Mouse (Mus musculus) layer of hippocampus, postnatal 25 days (tissue): ENCODE measurements around the gene Dvl2. TPM values are rescaled to one million over a fixed set of nuclear protein-coding genes. Genes with fewer than 3 reads are reported as not detected.

Experiments
- DNase-seq, 2 experiments: peaks; one replicate each; pipeline ENCODE4 v3.0.0; 2022; ENCODE audit warnings: mixed read lengths in 2 of 2, low spot score in 1 of 2; ENCODE audit errors: extremely low spot score in 1 of 2
- total RNA-seq, 2 experiments: library from RNA; stranded (reverse); gene quantifications; 2 replicates each; pipeline ENCODE4 v1.2.3; 2021

Dvl2 gene
- total RNA-seq, 2 experiments from 2014 or later: 31.2 to 37.8 TPM

DNA sequence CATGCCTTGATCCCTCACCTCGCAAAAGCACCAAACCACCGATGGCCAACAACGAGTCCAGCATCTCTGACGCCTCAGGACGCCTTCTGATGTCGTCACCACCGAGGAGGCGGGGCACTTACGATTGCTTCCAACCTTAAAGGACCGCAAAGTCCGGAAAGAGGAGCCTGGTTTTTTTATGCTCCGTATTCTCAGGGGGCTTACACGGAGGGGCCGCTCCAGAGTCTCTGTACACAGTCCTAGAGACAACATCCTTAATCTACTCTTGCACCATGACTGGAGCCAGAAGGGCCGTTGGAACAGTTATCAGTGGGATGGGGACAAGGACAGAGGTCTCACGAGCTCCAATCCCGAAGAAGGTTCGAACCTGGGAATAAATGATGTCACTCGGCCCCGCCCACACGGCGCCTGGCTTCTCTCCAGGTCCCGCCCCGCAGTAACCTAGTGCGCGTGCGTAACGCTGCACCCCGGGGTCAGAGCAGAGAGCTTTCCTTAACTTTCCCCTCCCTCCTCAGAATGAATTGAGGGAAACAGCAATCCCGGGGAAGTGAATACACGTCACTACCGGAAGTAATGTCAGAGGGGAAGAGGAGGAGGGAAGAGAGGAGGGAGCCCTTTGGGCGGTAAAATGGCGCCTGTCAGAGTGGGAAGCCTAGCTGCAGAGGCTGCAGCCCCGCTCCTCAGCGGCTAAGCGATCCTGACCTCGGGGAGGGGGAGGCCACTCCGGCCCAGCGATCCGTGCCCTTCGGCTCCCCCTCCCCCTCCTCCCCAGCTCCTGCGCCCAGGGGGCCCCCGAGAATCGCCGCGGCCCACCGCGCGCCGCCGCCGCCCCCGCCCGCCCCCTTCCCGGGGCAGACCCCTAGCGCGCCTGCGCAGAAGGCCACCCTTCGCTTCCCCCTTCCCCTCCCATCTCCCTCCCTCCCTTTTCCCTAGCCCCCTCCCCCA lies 19.9 kb upstream of the Dvl2 start:
- DNase-seq: peak; percentile 98 to 100

DNA sequence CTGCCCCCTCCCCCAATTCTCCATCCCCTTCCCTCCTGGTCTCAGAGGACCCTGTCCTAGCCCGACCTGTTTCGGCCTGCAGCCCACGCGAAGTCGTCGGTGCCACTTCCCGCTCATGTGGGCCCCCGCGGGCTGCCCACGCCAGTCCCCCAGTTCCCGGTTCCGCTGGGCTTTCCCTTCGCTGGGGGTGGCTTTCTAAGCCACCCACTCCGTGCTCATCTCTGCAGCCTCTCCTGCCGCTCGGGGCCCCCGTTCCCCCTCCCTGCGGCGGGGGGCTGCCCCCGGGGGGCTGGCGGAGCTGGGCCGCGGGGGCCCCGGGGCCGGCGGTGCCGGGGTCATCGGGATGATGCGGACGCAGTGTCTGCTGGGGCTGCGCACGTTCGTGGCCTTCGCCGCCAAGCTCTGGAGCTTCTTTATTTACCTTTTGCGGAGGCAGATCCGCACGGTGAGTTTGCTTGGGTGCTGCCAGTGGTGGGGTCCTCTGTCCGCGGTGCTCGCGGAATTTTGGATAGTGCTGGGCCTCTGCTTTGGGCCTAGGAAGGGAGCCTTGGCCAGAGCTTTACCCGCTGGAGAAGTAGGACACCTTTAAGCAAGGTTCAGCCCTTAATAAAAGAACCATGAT lies 19.1 kb upstream of the Dvl2 start, which contains the start of gene Ctdnep1:
Ctdnep1 (plus strand) TSS at position 16 of the 622 bp plus-strand sequence.
- DNase-seq: peak in 1 of 2 experiments; percentile 56

DNA sequence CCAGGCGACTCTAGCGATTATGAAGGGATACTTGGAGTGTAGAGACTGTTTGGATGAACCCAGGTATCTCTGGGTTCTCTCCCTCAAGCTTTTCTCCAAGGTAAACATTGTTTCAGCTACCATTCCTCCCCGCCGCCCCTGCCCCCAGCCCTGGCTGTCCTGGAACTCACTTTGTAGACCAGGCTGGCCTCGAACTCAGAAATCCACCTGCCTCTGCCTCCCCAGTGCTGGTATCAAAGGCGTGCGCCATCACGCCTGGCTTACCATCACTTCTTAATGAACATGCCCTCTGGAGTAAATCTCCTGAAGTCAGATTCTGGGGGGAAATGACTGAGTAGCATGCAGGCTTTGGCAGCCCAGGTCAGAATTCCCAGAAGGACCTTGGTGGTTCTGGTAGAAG lies 18.2 kb upstream of the Dvl2 start, which contains the start of gene Elp5:
Elp5 (minus strand) TSS at position 293 of the 400 bp plus-strand sequence.
- no peak for DNase-seq

DNA sequence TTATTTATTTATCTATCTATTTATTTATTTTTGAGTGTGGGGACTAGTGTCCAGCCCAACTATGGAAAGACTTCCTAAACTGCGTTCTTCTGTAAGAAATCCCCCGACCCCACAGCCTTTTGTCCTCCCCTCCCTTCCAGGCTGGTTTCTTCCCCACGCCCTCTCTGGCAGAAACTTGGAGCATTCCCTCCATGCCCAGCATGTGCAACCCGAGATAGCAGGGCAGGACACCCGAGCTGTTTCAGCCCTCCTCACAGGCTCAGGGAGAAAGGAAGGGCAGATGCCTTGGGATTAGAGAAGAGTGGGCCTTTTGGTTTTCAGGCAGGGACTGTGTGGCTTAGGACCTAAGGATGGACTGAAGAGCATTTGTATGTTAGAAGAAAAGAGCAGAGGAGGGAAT lies 17.5 kb upstream of the Dvl2 start:
- no peak for DNase-seq

DNA sequence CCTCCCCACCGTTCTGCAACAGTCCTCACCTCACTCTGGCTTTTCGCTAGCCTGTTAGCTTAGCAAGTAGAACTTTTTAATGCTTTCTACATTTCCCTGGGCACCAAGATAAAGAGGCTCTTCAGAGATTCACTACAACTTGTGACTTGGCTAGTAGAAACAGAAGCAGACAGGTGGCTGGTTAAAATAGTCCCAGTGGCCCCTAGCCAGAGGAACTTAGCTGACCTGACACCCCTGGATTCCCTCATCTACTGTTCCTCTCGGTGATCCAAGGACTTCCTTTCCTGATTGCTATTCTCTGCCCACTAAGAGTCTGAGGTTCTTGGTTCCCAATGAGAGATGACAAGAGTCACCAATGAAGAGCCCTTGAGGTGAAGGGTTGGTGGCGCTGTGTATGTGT lies 17.0 kb upstream of the Dvl2 start:
- DNase-seq: no peak

DNA sequence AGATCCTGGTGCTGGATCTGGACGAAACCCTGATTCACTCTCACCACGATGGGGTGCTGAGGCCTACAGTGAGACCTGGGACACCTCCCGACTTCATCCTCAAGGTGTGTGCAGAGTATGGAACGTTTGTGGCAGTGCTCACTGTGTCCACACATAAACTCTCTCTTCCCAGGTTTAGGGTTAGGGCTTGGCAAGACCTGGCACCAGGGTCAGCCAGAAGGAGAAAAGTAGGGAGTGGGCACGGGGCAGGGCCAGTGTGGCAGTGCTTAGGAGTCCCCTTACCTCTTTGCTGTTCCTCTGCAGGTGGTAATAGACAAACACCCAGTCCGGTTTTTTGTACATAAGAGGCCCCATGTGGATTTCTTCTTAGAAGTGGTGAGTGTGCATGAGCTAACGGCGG lies 16.0 kb upstream of the Dvl2 start:
- no peak for DNase-seq

DNA sequence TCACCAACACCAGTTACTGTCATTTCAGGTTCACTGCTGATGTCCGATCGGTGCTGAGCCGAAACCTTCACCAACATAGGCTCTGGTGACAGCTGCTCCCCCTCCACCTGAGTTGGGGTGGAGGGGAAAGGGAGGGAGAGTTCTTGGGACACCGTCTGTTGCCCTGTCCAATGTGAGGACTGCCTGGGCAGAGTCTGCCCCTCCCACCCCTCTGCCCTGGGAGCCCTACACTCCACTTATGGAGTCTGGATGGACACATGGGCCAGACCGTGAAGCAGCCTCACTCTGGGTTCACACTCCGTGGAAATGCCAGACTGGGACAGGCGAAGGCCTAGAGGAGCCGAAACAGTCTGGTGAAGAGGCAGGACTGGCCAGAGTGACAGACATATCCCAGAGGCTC lies 10.4 kb upstream of the Dvl2 start:
- no peak for DNase-seq

DNA sequence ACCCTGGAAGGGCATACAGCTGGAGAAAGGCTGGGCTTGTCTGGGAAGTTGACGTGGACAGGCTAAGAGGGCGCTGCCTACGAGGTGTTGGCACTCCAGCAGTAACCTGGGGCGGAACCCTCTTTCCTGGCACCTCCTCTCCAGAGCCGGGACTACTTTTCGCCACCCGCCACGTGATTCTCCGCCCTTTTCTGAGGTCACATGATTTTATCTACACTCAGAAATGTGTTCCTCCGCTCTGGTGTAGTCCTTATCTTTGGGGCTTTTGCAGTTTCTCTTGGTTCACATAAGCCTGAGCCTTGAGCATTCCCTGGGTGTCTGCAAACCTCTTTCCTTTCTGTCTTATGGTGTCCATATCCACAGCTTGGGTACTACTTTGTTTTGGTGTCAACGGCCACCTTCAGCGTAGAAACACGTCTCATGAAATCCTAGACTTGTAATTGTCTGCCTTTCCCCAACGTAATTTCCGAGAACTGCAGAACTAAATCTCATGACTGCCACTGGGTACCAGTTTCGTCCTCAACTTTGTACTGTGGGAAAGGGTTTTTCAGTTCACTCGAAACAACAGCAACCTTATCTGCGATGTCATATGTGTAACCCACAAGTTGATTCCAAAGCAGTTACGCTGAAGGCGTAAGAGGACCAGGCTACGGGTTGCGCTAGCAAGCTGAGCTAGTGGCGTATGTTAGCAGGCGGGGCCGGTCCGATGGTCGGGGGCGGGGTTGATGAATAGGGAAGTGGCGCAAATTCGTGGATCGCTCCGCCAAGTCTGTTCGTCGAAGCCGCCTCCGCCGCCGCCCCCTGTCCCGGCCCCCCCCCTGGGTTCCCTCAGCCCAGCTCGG lies 9.3 kb upstream of the Dvl2 start, which contains the start of gene Gabarap:
Gabarap (plus strand) TSS at position 294 of the 842 bp plus-strand sequence.
- DNase-seq: peak; percentile 93 to 94

DNA sequence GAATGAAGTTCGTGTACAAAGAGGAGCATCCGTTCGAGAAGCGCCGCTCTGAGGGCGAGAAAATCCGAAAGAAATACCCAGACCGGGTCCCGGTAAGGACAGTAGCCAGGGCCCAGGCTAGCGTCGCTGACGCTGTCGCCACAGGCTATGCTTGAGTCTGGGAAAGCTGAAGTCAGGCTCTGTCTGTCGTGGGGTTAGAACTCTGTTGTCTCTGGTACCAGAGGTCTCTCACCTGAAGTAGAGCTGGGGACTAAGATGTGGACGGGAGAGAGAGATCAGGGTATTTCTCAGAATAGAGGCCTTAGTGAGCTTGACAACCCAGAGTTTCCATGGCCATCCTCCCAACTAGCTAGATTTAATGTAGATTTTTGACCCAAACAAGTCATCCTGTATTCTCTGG lies 8.7 kb upstream of the Dvl2 start:
- DNase-seq: no peak

DNA sequence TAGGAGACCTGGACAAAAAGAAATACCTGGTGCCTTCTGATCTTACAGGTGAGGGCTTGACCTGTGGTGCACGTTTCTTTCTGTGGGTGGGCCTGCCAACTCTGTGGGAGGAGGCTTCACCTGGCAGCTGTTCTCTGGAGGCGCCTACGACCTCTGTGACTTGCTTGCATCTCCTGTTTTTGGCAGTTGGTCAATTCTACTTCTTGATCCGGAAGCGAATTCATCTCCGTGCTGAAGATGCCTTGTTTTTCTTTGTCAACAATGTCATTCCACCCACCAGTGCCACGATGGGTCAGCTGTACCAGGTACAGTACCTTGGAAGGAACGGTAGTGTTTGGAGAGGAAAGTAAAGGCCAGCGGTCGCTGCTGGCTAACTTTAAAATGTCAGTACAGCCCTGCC lies 8.0 kb upstream of the Dvl2 start:
- DNase-seq: no peak

DNA sequence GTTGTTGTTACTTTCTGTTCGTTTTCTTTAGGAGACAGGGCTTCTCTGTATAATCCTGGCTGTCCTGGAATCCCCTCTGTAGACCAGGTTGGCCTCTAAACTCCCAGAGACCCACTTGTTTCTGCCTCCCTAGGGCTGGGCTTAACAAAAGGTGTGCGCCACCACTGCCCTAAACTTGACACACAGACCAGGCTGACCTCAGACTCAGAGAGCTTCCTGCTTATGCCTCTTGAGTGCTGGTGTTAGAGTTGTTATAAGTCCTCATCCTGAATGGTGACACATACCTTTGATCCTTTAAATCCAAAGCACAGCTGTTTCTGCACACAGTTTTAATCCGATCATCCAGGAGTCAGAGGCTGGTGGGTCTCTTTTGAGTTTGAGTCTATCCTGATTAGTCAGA lies 7.5 kb upstream of the Dvl2 start:
- no peak for DNase-seq

DNA sequence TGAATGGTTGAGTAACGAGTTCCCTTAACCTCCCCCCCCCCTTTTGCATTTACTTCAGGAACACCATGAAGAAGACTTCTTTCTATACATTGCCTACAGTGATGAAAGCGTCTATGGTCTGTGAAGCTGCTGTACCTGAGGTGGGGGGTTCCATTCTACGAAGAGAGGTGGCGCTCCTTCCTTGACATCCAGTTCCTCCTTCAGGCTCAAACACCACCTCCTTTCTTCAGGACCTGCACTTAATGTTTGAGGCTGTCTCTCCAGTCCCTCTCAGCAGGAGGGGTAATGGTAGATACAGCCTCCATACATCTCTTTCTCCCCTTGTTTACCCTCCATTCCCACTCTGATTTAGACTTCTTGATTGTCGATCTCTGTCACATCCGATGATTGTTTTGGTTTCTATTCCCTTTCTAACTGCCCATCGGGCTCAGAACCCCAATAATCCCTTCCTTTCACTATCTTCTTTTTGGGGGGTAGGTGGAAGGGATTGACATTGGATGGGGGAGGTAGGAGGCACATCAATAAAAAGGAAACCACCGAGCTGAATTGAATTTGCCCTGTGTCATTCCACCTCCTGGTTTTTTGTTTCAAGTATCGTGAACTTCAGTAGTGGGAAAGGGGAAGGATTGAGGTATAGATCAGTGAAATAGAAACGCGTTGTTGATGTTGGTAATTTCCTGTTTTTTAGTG lies 5.8 kb upstream of the Dvl2 start:
- no peak for DNase-seq

DNA sequence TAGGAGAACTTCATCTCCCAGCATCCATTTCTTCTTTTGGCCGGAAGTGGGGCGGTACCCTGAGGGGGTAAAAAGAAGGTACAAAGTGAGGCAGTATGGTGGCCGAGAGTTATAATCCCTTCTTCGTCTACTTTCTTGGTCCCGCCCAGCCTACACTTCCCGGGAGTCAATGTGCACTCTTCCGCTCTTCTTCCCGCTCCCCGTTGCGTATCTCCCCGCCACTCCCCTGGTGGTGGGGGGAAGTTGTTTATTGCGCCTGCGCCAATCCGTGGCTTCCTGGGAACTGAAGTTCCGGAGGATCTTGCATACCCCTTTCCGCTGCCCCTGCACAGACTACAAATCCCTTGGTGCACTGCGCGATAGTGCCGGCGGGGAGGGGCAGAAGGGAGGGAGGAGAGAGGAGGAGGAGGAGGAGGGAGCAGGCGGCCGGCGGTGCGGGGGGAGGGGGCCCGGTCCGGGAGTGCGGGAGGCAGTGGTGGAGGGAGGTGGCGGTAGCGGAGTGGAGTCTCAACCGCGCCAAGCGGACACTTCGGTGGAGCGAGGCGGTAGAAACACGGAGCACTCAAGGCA lies 4.9 kb upstream of the Dvl2 start, which contains the start of gene Phf23:
Phf23 (plus strand) TSS at position 387 of the 570 bp plus-strand sequence.
- peak; percentile 88 to 91 for DNase-seq

DNA sequence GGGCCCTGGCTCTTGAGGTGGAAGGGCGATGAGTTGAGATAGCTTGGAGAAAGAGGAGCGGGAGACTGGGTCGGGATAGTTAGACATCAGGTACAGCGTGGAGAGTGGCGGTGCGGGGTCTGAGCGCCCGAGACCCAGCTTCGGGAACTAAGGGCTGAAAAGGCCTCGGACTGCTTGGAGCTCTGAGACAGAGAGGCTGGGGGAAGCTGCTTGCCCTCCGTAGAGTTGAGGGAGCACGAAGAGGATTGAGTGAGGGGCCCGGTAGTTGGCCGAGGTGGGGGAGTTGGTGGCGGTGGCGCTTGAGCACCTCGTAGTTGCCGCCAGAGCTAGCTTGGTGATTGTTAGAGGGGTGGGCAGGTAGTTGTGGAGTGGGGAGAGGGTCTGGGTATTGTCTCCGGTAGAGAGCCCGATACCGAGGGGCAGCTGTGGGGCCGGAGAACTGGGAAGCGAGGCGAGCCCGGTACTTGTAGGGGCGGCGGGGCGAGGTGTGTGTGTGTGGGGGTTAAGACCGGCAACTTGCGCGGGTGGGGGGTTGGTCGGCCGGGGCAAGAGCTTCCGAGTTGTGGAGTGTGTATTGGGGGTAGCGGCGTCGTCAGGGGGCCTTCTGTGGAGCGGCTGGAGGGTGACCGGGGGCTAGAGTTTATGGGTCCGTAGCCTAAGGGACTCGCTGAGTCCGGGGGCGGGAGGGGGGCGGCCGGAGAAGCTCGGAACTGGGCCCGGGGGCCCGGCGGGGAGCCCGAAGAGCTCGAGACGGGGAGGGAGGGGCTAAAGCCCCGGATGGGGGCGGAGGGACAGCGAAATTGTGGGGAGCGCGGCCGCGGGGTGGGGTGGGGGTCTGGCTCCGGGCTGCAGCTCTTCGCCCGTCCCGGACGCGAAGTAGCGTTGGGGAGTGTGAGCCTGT lies 4.0 kb upstream of the Dvl2 start:
- no peak for DNase-seq

DNA sequence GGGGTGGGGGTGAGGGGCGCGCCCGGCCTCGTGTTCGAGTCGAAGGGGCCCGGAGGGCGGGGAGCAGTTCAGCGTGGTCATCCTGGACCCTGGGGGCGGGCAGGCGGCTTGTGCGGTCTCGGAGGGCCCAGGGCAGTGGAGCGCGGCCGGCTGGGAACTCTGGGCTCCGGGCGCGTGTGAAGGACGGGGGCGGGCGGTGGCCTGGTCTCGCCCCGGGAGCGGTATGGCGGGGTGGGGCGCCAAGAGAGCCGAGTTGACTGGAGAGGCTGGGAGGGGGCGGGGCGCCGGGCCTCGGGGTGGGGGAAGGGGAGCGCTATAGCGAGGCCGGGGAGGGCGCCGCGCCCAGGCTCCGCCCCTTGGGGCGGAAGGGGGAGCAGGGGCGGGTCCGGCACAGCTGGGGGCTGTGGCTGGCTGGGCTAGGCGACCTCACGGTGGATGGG lies 3.3 kb upstream of the Dvl2 start:
- DNase-seq: peak; percentile 61 to 69

DNA sequence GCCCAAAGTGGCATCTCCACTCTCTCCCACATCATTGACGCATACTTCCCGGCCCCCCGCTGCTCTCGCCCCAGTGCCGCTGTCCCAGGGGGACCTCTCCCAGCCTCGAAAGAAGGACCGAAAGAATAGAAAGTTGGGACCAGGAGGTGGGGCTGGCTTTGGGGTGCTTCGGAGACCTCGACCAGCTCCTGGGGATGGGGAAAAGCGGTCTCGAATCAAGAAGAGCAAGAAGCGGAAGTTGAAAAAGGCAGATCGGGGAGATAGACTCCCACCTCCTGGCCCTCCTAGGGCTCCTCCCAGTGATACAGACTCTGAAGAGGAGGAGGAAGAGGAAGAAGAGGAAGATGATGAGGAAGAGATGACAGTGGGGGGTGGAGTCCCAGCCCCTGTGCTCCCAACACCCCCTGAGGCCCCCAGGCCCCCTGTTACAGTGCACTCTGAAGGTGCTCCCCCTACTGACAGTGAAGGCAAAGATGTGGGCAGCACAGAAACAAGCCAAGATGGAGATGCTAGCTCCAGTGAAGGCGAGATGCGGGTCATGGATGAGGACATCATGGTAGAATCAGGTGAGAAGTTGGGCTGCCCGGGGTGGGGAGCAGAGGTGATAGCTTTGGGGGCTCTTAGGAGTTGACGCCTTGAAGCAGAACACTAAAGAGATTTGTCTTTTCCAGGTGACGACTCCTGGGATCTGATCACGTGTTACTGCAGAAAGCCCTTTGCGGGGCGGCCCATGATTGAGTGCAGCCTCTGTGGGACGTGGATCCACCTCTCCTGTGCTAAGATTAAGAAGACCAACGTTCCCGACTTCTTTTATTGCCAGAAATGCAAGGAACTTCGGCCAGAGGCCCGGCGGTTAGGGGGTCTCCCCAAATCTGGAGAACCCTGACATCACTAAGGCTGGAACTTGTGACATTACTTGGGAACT lies 1.6 kb upstream of the Dvl2 start:
- no peak for DNase-seq

DNA sequence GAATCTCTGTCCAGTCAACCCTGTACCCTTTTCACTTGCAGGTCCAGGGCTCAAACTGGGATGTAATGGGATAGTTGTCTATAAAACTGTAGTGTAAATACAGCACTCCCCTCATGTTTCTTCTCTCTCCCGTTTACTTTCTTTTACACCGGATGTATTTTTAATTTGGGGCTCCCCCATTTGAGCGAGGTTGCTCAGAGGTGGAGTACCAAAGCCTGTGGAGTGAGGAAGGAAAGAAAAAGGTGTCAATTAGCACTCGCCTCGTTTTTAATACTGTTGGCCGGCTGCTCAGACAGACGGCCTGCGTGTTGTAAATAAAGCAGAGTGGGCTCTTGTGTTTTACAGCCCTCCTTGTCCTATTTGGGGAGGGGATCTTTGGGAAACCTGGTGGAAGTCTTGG lies 729 bp upstream of the Dvl2 start:
- no peak for DNase-seq

DNA sequence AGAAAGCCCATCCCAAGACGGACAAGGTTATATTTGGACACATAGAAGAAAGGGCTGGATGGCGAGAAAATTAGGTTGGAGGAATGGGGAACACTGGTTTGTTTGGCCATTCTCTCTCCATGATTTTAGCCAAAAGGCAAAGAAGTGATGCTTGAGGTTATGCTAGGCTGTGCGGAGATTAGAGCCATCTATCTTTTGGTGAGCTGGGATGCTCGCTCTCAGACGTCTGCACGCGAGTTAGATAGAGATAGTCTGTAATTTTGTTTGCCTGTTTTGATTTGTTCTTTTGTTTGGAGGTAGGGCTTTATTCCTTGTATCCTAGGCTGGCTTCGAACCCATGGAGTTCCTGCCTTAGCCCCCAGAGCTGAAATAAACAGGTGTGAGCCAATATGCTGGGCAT lies 764 bp downstream of the Dvl2 start:
- no peak for DNase-seq
